Mouse (Mus musculus) liver, embryonic 14.5 days (tissue): ENCODE results near the gene Cnpy2. TPM values are rescaled to one million over a fixed set of nuclear protein-coding genes. Genes with fewer than 3 reads are reported as not detected.
A peak's percentile ranks its signal among the peaks of the same experiment; 100 is the strongest.

Experiments used
- ATAC-seq: fragments of 200-750 bp; cut with Nextera tagmentation; 2 replicates; pipeline ENCODE4 v1.8.0; 2017; ENCODE audit warnings: moderate number of reproducible peaks, mild to moderate bottlenecking, moderate library complexity; ENCODE audit not compliant: insufficient read depth
- DNase-seq, 3 experiments: peaks; one replicate each; pipeline ENCODE4 v3.0.0-alpha.2; 2012 to 2013; ENCODE audit warnings: low read depth in 3 of 3, low spot score in 3 of 3
- H3K27ac ChIP-seq: fragments of 300-500 bp; sonication (generic); 2 replicates; pipeline ENCODE4 v1.5.1; 2014; ENCODE audit warnings: moderate library complexity, mild to moderate bottlenecking, control low read depth, inconsistent platforms
- H3K27me3 ChIP-seq: fragments of 300-500 bp; sonication (generic); 2 replicates; pipeline ENCODE4 v1.6.1; 2014; ENCODE audit warnings: mild to moderate bottlenecking, low read length, moderate library complexity; ENCODE audit not compliant: control insufficient read depth, insufficient read depth
- H3K36me3 ChIP-seq: fragments of 300-500 bp; sonication (generic); replicated peaks from 2 replicates; pipeline ENCODE4 v1.6.1; 2014; ENCODE audit warnings: low read depth; ENCODE audit not compliant: control insufficient read depth, insufficient read depth
- H3K4me1 ChIP-seq, 2 experiments: fragments of 200-500 bp in 1 of 2; fragments of 300-500 bp in 1 of 2; sonication (generic) in 1 of 2; replicated peaks; 2 replicates each; pipeline ENCODE4 v1.6.1; 2012 to 2014; ENCODE audit warnings: antibody characterized with exemption in 1 of 2, inconsistent platforms in 1 of 2, low read length in 1 of 2; ENCODE audit not compliant: control insufficient read depth in 2 of 2, insufficient read depth in 2 of 2
- H3K4me2 ChIP-seq: fragments of 300-500 bp; sonication (generic); 2 replicates; pipeline ENCODE4 v1.6.1; 2014; ENCODE audit warnings: low read depth, mild to moderate bottlenecking, control low read depth, moderate library complexity
- H3K4me3 ChIP-seq, 2 experiments: fragments of 200-500 bp in 1 of 2; fragments of 300-500 bp in 1 of 2; sonication (generic) in 1 of 2; 2 replicates each; pipeline ENCODE4 v1.5.1; 2012 to 2014; ENCODE audit warnings: low read depth in 2 of 2, low read length in 2 of 2, mild to moderate bottlenecking in 2 of 2, control low read depth in 1 of 2, inconsistent platforms in 1 of 2, moderate library complexity in 1 of 2; ENCODE audit not compliant: insufficient read depth in 1 of 2
- H3K9ac ChIP-seq: fragments of 300-500 bp; sonication (generic); replicated peaks from 2 replicates; pipeline ENCODE4 v1.6.1; 2014; ENCODE audit warnings: mild to moderate bottlenecking, control low read depth, moderate library complexity
- H3K9me3 ChIP-seq: fragments of 300-500 bp; sonication (generic); 2 replicates; pipeline ENCODE4 v1.6.1; 2016; ENCODE audit warnings: low read length, mixed read lengths; ENCODE audit not compliant: control insufficient read depth
- CTCF ChIP-seq: IDR thresholded peaks from 2 replicates; pipeline ENCODE4 v1.5.1; 2016; ENCODE audit warnings: antibody characterized with exemption, low read depth, control low read depth
- EP300 ChIP-seq: IDR thresholded peaks from 2 replicates; pipeline ENCODE4 v1.6.1; 2016; ENCODE audit warnings: antibody characterized with exemption, low read depth
- WGBS: fragments of 180-500 bp; shearing (Covaris S2); extraction: QIAGEN DNeasy Blood & Tissue Kit; methylation state at CpG from one replicate; pipeline ENCODE4 v1.1.7; 2014; ENCODE audit not compliant: insufficient replicate concordance; 5-methylcytosine and 5-hydroxymethylcytosine counted together
- polyA plus RNA-seq, 2 experiments: library from polyadenylated mRNA; depleted of rRNA in 1 of 2; stranded (reverse) in 1 of 2; unstranded in 1 of 2; fragments of >200 nt; fragmentation: Nextera tagmentation in 1 of 2; extraction: Ambion mirVana in 1 of 2; gene quantifications; 2 replicates each; pipeline versions ENCODE4 v1.2.1 to v1.2.3; 2012 to 2014

Gene Cnpy2
- polyA plus RNA-seq, 2 experiments: 38.8 to 92.7 TPM

- Histone ChIP-seq H3K36me3 (peaks cover 80% of the 10 kb centered on the region), H3K9ac (no peak overlapping the region), H3K4me2 (no peak overlapping the region), H3K27me3 (no peaks in the 10 kb centered on the region), H3K4me3 (no peak overlapping the region), H3K9me3 (no peaks in the 10 kb centered on the region), H3K27ac (no peak overlapping the region), H3K4me1 (no peaks in the 10 kb centered on the region)
- peak; percentile 73 for TF ChIP-seq CTCF
- TF ChIP-seq EP300: no peak
- DNase-seq (peak in 1 of 3 experiments; percentile 47), ATAC-seq (no peak)
- 45% methylated on average over 2 of the region's 2 CpGs for WGBS
Measured at GRCm38 (mm10) chr10:128358796-128359195, 36.5 kb downstream of the Cnpy2 start.

DNA sequence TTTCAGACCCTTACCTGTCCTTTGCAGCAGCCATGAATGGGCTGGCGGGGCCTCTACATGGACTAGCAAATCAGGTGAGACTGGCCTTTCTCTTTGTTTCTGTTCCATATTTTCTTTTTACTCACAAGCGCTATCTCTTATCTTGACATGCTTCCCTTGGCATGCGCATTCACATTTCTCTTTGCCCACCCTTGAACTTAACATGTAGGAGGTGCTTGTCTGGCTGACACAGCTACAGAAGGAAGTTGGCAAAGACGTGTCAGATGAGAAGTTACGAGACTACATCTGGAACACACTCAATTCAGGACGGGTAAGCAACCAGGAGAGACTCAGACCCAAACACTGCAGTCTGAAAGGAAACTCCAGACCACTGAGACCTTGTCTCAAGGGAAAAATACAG lies 37.0 kb downstream of the Cnpy2 start:
- DNase-seq (no peak), ATAC-seq (no peak)
- Histone ChIP-seq H3K4me2 (no peak overlapping the region), H3K9me3 (no peaks in the 10 kb centered on the region), H3K27me3 (no peaks in the 10 kb centered on the region), H3K36me3 (peaks cover 76% of the 10 kb centered on the region), H3K4me1 (no peaks in the 10 kb centered on the region), H3K27ac (no peak overlapping the region), H3K9ac (no peak overlapping the region), H3K4me3 (no peak overlapping the region)
- 83% methylated on average over 6 of the region's 6 CpGs for WGBS
- TF ChIP-seq EP300 (no peak), CTCF (no peak)

- Histone ChIP-seq H3K27ac (no peak overlapping the region), H3K27me3 (no peaks in the 10 kb centered on the region), H3K9ac (no peak overlapping the region), H3K4me1 (no peaks in the 10 kb centered on the region), H3K36me3 (peaks cover 68% of the 10 kb centered on the region), H3K4me3 (no peak overlapping the region), H3K4me2 (no peak overlapping the region), H3K9me3 (no peaks in the 10 kb centered on the region)
- DNase-seq (no peak), ATAC-seq (no peak)
- 83% methylated on average over 6 of the region's 6 CpGs for WGBS
- TF ChIP-seq CTCF (no peak), EP300 (no peak)
Measured at GRCm38 (mm10) chr10:128361836-128362235, 39.6 kb downstream of the Cnpy2 start.

DNA sequence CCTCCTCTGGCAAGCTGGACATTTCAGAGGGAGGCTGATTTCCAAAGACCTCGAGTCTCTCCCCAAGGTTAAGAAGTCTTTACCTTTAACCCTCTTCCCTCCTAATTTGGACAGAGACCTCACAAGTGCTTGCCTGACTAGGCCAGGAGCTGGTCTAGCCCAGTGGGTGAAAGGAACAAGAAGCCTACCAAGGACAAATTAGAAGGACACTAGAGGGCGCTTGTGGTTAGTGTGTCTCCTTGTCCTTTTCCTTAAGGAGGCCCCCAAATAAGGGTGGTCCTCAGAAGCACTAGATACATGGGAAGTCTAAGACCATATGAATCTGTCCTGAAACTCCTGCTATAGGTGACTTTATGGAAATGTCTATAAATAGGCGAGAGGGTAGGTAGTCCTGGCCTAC lies 40.3 kb downstream of the Cnpy2 start:
- Histone ChIP-seq H3K27ac (no peak overlapping the region), H3K9ac (no peak overlapping the region), H3K4me1 (no peaks in the 10 kb centered on the region), H3K36me3 (peaks cover 64% of the 10 kb centered on the region), H3K4me2 (no peak overlapping the region), H3K4me3 (no peak overlapping the region), H3K27me3 (no peaks in the 10 kb centered on the region), H3K9me3 (no peaks in the 10 kb centered on the region)
- ATAC-seq: no peak
- no peak for DNase-seq
- 46% methylated on average over 3 of the region's 3 CpGs for WGBS
- TF ChIP-seq CTCF (peak; percentile 57; the same call in 1 of the 2 replicates), EP300 (no peak)

DNA sequence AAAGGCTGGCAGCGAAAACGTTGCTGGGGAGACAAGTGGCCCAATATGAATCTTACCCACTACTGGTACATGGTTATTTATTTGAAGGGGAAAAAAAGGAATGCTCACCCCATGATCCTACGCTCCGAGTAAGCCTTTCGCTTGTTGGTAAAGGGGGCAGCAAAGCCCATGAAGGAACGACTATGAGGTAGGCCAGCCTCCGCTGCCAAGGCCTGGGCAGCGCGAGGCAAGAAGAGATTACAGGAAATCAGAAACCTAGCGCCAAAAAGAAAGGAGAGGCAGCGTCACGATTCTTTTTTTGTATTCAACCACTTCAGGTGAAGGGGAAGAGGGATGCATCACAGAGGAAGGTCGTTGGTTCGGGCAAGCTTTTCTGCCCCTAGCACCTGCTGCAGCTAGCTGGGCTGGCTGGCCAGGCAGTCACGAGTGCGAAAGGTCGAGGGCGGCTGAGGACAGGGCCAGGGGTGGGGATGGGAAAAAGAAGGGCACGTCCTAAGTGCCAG lies 45.7 kb downstream of the Cnpy2 start:
- TF ChIP-seq CTCF (no peak), EP300 (no peak)
- WGBS: 22% methylated on average over 19 of the region's 19 CpGs
- no peak for ATAC-seq

More for the DNA sequence above, 45.7 kb downstream of the Cnpy2 start:
- Histone ChIP-seq H3K27me3 (no peaks in the 10 kb centered on the region), H3K4me3 (peak overlapping the region; percentile 80 to 85), H3K36me3 (peaks cover 16% of the 10 kb centered on the region), H3K9ac (peak overlapping the region; percentile 88), H3K9me3 (no peaks in the 10 kb centered on the region), H3K4me2 (peak overlapping the region; percentile 98), H3K27ac (peak overlapping the region; percentile 88; the same call in 1 of the 2 replicates), H3K4me1 (peaks cover 13 to 14% of the 10 kb centered on the region in 2 experiments)
- no peak for DNase-seq
